Mouse (Mus musculus): ENCODE data around the gene Shroom3.

- TF ChIP-seq ZMIZ1 (IDR thresholded peaks at IDR 0.05; ENCODE audit: low read depth, low read length) = no peak
- no peak for TF ChIP-seq TCF12 (IDR thresholded peaks at IDR 0.05; ENCODE audit: low read depth, low read length)
- TF ChIP-seq CTCF (IDR thresholded peaks at IDR 0.05 in 2 of 3, conservative IDR thresholded peaks at IDR 0.05 in 1 of 3; ENCODE audit: control insufficient read depth in 1 of 3, insufficient read depth in 1 of 3, low read depth in 2 of 3, low read length in 3 of 3, poor library complexity in 1 of 3, severe bottlenecking in 1 of 3) = no peak
- TF ChIP-seq POLR2A (IDR thresholded peaks at IDR 0.05; ENCODE audit: control insufficient read depth in 1 of 2, insufficient read depth in 1 of 2, low read depth in 1 of 2, low read length in 2 of 2, poor library complexity in 1 of 2) = no peak
- no peak for TF ChIP-seq EP300 (IDR thresholded peaks at IDR 0.05; ENCODE audit: low read depth in 1 of 2, low read length in 2 of 2)
- no peak for TF ChIP-seq MEF2A (IDR thresholded peaks at IDR 0.05; ENCODE audit: extremely low read depth, insufficient replicate concordance, low read depth, low read length, poor library complexity, severe bottlenecking)
Measured at GRCm38 (mm10) chr5:92931298-92931697, 248.1 kb downstream of the Shroom3 start.
